8 mouse cellular contexts compared by ENCODE assay signal in the genomic region with DNA sequence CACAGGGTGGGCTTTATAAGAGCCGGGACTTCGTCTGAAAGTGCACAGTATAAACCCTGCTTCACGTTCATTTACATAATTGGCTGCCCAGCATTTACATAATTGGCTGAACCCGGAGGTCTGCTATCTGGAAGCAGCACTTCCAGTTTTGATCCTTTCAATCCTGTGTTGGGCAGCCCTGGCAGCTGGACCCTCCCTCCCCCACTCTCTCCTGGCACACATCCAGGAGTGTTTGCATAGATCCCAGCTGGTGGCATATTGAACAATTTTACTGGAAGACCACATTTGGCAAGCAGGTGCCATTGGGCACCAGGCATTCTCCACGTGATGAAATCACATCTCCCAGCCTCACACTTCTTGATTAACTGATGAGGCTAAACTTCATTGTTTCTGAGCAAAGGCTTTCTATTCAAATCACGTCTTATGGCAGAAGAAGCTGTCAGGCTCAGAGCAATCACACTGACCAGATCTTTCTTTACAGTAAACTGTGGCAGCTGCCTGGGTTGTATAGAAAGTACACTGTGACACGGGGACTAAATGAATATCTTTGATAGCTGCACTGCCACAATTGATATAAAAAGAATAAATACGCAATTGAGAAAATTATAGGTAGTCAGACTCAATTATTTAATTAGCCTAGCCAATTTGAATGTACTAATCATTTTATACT. TPM values are rescaled to one million over a fixed set of nuclear protein-coding genes. Genes with fewer than 3 reads are reported as not detected.
DNase-seq lines count a peak whose midpoint lies in the region; ATAC-seq lines count a peak whose summit lies in the region.

No protein-coding gene starts in this region.

- intact Hi-C loops in left cerebral cortex, postnatal 25 days (cut with DNase I), result no loop called here

- peak overlapping the region; percentile 29 for H3K4me2 ChIP-seq in forebrain, embryonic 12.5 days

- no peak overlapping the region for H3K4me3 ChIP-seq in forebrain, embryonic 12.5 days (replicated peaks)

- no peaks in the 10 kb centered on the region for H3K36me3 ChIP-seq in forebrain, embryonic 12.5 days (replicated peaks)

- 0 out of 2 replicates have a peak, but pooled peaks cover 3% of the 10 kb centered on the region for H3K27me3 ChIP-seq in forebrain, embryonic 12.5 days

- no peaks in the 10 kb centered on the region for H3K9me3 ChIP-seq in forebrain, embryonic 12.5 days

- H3K27ac ChIP-seq in forebrain, embryonic 12.5 days, result peak overlapping the region; percentile 91

- H3K9ac ChIP-seq in forebrain, embryonic 12.5 days, result no peak overlapping the region

- H3K4me1 ChIP-seq in forebrain, embryonic 12.5 days, result peaks cover 22% of the 10 kb centered on the region

- peak; percentile 93 for ATAC-seq in forebrain, embryonic 12.5 days (ENCODE audit: low FRiP score)

- 4% methylated on average over 8 of the region's 8 CpGs for WGBS in forebrain, embryonic 12.5 days

- DNase-seq in adrenal gland, postnatal 25 days, result peak; percentile 4
- no peak for DNase-seq in adrenal gland, adult 2 months
- peak; percentile 10 for DNase-seq in NIH3T3 (ENCODE audit: low read depth)
- peak; percentile 18 to 19 for DNase-seq in kidney, adult 8-10 months
- peak; percentile 49 to 64 for DNase-seq in left cerebral cortex, postnatal 25 days (ENCODE audit: low spot score in 2 of 2)
- peak; percentile 43 for DNase-seq in right cerebral cortex, postnatal 14 days
- DNase-seq in spleen, postnatal 14 days (ENCODE audit: low spot score in 2 of 2), result no peak

RNA-seq across cellular contexts. Expression of gene Ngly1, which starts 48.0 kb away (rescaled TPM):
- 49.7 and 59.2 TPM in 2 replicates for total RNA-seq in adrenal gland, postnatal 25 days (2021)
- total RNA-seq in adrenal gland, adult 2 months (2021), result 10 to 100 TPM; 50.6 to 55.0 TPM
- 67.2 and 68.1 TPM in 2 replicates for polyA plus RNA-seq in adrenal gland, adult 2 months (2012; rRNA removed)
- 26.9 and 29.2 TPM in 2 replicates for polyA plus RNA-seq in forebrain, embryonic 12.5 days (2016; fragmentation: Nextera tagmentation; extraction: Ambion mirVana)
- total RNA-seq in left cerebral cortex, postnatal 25 days (2021), result 10 to 100 TPM; 31.2 to 31.8 TPM

RNA-seq across cellular contexts. Expression of gene Oxsm, which starts 48.5 kb away (rescaled TPM):
- total RNA-seq in adrenal gland, postnatal 25 days (2021), result 17.1 and 28.1 TPM in 2 replicates
- total RNA-seq in adrenal gland, adult 2 months (2021), result 10 to 100 TPM; 16.8 to 19.9 TPM
- polyA plus RNA-seq in adrenal gland, adult 2 months (2012; rRNA removed), result 5.1 and 5.2 TPM in 2 replicates
- polyA plus RNA-seq in forebrain, embryonic 12.5 days (2016; fragmentation: Nextera tagmentation; extraction: Ambion mirVana), result 1.7 and 2.3 TPM in 2 replicates
- total RNA-seq in left cerebral cortex, postnatal 25 days (2021), result 10 to 100 TPM; 10.9 to 11.2 TPM

Comparison
In these comparisons a context has a peak if more than half of its experiments do, and no peak if none do; other contexts are left out.
1. DNase-seq: peak in adrenal gland, postnatal 25 days (single experiment), NIH3T3 (single experiment), kidney, adult 8-10 months (2 of 2), left cerebral cortex, postnatal 25 days (2 of 2) and right cerebral cortex, postnatal 14 days (single experiment); none in adrenal gland, adult 2 months (single experiment) and spleen, postnatal 14 days (0 of 2).